Mouse (Mus musculus): ENCODE results near the gene Ptprn2.

- TF ChIP-seq CTCF (IDR thresholded peaks at IDR 0.05; ENCODE audit: borderline replicate concordance, insufficient read depth, low read depth, low read length) = no peak
- TF ChIP-seq POLR2A (IDR thresholded peaks at IDR 0.05; ENCODE audit: borderline replicate concordance, insufficient read depth, low read length) = no peak
These were observed 317.8 kb downstream of the Ptprn2 start for GRCm38 (mm10) chr12:116803331-116803730.
